Mouse (Mus musculus): ENCODE measurements around the gene Bcl2a1b.
"Not testable (repeated sequence)": the region's sequence is repeated elsewhere in the genome, so short reads cannot be mapped to it uniquely, and the experiment has no call there.

DNA sequence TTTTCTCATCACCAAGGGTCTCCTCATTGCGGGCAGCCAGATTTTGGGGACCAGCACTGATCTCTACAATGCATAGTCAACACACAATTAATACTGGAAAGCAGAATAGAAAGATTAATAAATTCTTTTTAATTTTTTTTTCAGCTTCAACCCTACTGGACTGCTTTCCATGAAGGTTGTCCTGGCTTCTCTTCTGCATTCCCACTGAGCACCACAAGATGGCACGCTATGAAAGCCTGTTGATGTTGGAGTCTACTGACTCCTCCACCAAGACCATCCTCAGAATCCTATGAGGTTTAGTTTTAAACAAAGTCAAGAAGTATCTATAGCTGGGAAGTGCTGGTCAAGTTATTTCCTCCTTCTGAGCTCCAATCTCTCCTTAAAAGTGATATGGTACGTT is 20.2 kb upstream of the Bcl2a1b start:
- peak; percentile 31 for TF ChIP-seq CTCF (IDR thresholded peaks at IDR 0.05; ENCODE audit: low read depth)
- not testable (repeated sequence) for TF ChIP-seq EP300 (IDR thresholded peaks at IDR 0.05; ENCODE audit: low read depth)

Data from liver, embryonic 14.5 days (tissue).